Mouse (Mus musculus) heart, adult 9 months (tissue): ENCODE measurements at regions not wholly inside any gene's neighbourhood (a gene's known extent, or its start where the extent isn't known, plus 50 kb on each side); places are given as distances from the start of the nearest gene placed in this dataset.

ENCODE experiments used
- DNase-seq, 2 experiments: peaks; one replicate each; pipeline ENCODE4 v3.0.0; 2022; ENCODE audit warnings: low spot score in 2 of 2

GRCm38 (mm10) chr13:16100253-16100652, 88.6 kb downstream of the Inhba start:
- DNase-seq, result no peak

- no peak for DNase-seq
These were observed 103.2 kb downstream of the Inhba start for GRCm38 (mm10) chr13:16114837-16115236.

GRCm38 (mm10) chr13:16146686-16147085, 135.0 kb downstream of the Inhba start:
- no peak for DNase-seq

- DNase-seq, result no peak
These were observed 143.3 kb downstream of the Inhba start for GRCm38 (mm10) chr13:16154926-16155325.

- no peak for DNase-seq
These were observed 153.7 kb downstream of the Inhba start for GRCm38 (mm10) chr13:16165204-16165894.

GRCm38 (mm10) chr13:16196692-16197091, 185.0 kb downstream of the Inhba start:
- no peak for DNase-seq

GRCm38 (mm10) chr13:16200046-16200445, 188.4 kb downstream of the Inhba start:
- DNase-seq, result no peak

- DNase-seq, result no peak
These were observed 191.5 kb downstream of the Inhba start for GRCm38 (mm10) chr13:16203147-16203546.

GRCm38 (mm10) chr13:16204097-16204496, 192.4 kb downstream of the Inhba start:
- DNase-seq, result no peak

- no peak for DNase-seq
These were observed 199.8 kb downstream of the Inhba start for GRCm38 (mm10) chr13:16211482-16211881.

- DNase-seq, result no peak
These were observed 208.2 kb downstream of the Inhba start for GRCm38 (mm10) chr13:16219877-16220276.

- DNase-seq, result no peak
These were observed 211.4 kb downstream of the Inhba start for GRCm38 (mm10) chr13:16222942-16223600.

GRCm38 (mm10) chr13:16261145-16261544, 249.5 kb downstream of the Inhba start:
- DNase-seq, result no peak

- DNase-seq, result no peak
These were observed 268.3 kb downstream of the Inhba start for GRCm38 (mm10) chr13:16279974-16280373.

GRCm38 (mm10) chr13:16280742-16281141, 269.1 kb downstream of the Inhba start:
- DNase-seq, result no peak

GRCm38 (mm10) chr13:16281777-16282176, 270.1 kb downstream of the Inhba start:
- DNase-seq, result no peak

- no peak for DNase-seq
These were observed 270.6 kb downstream of the Inhba start for GRCm38 (mm10) chr13:16282230-16282629.

GRCm38 (mm10) chr13:16283336-16283735, 271.7 kb downstream of the Inhba start:
- DNase-seq, result no peak

GRCm38 (mm10) chr13:16289633-16290032, 278.0 kb downstream of the Inhba start:
- no peak for DNase-seq

GRCm38 (mm10) chr13:16290784-16291183, 279.1 kb downstream of the Inhba start:
- no peak for DNase-seq

- no peak for DNase-seq
These were observed 280.1 kb downstream of the Inhba start for GRCm38 (mm10) chr13:16291661-16292291.

GRCm38 (mm10) chr13:16299756-16300155, 288.1 kb downstream of the Inhba start:
- DNase-seq, result no peak

GRCm38 (mm10) chr13:16314669-16315068, 303.0 kb downstream of the Inhba start:
- no peak for DNase-seq
